ENCODE assay signal across 8 mouse cellular contexts in the genomic region with DNA sequence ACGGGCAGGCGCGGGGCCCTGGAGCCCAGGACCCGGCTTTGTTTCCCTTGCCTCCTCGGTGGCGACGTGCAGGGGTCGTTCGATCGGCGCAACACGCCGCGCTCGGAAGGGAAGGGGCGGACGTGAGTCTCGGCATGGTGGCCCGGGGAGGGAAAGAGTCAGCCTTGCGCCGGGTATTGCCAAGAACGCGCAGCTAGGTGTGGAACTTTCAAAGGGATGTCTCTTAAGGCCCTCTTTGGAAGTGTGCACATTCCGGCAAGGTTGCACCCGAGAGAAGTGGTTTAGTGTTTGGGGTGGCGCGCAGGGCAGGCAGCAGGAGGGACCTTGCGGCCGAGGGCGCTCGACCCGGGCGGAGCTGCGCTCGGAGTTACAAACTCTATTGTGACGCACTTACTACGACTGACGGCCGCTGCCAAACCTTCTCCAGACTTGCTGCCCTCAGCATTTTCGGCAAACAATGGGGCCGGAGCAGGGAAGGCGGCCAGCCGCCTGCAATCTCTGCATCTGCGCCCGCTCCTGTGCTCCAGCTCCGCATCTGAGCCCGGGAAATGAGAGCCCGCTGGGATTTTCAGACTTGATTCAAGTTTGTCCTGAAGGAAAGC. TPM values are rescaled to one million over a fixed set of nuclear protein-coding genes. Genes with fewer than 3 reads are reported as not detected.
A peak's percentile ranks its signal among the peaks of the same experiment; 100 is the strongest.
DNase-seq lines count a peak whose midpoint lies in the region; ATAC-seq lines count a peak whose summit lies in the region.

No protein-coding gene starts in this region.

- intact Hi-C loops in gastrocnemius, postnatal 14 days (cut with DNase I; ENCODE audit: low total_unique reads): no loop called here
- intact Hi-C loops in left cerebral cortex, postnatal 36 days (cut with DNase I): loop anchor here (10.0 kb wide), 1 partner anchor 187 kb away; no protein-coding TSS in a partner anchor

- DNase-seq in spleen, adult 18-20 months: peak; percentile 59
- DNase-seq in spleen, adult 12 weeks (ENCODE audit: low spot score): no peak
- peak; percentile 87 for DNase-seq in embryo, embryonic 10 days (ENCODE audit: low spot score)
- DNase-seq in gastrocnemius, postnatal 14 days: peak; percentile 85
- DNase-seq in induced T-regulatory cell, adult 2 months (ENCODE audit: low read depth): peak; percentile 72
- peak; percentile 43 to 50 for DNase-seq in left cerebral cortex, postnatal 36 days (ENCODE audit: low spot score in 2 of 2)
- DNase-seq in right cerebral cortex, postnatal 36 days (ENCODE audit: low spot score in 2 of 2): peak; percentile 25 to 34

- peak; percentile 35 for ATAC-seq in megakaryocyte-erythroid progenitor cell, adult 5-6 weeks (replicated peaks; ENCODE audit: low FRiP score, low TSS enrichment, poor library complexity, severe bottlenecking)

RNA-seq across cellular contexts. Expression of a gene that starts 2.0 kb away (rescaled TPM):
- 1 to 10 TPM; 4.9 to 6.1 TPM for total RNA-seq in gastrocnemius, postnatal 14 days (2021)
- 1 to 10 TPM; 6.2 to 7.1 TPM for total RNA-seq in left cerebral cortex, postnatal 36 days (2021)
- 22.5 and 31.0 TPM in 2 replicates for total RNA-seq in megakaryocyte-erythroid progenitor cell, adult 5-6 weeks (2014; fragmentation: Nextera tagmentation)
- 11.9 and 21.6 TPM in 2 replicates for total RNA-seq in megakaryocyte-erythroid progenitor cell, adult 5-6 weeks (2017)
